Mouse (Mus musculus) hindbrain, embryonic 13.5 days (tissue): ENCODE measurements around the gene Nup210. TPM values are rescaled to one million over a fixed set of nuclear protein-coding genes. Genes with fewer than 3 reads are reported as not detected.
A peak's percentile ranks its signal among the peaks of the same experiment; 100 is the strongest.
"Not testable (repeated sequence)": the region's sequence is repeated elsewhere in the genome, so short reads cannot be mapped to it uniquely, and the experiment has no call there.

Experiments
- ATAC-seq: fragments of 200-750 bp; cut with Nextera tagmentation; 2 replicates; pipeline ENCODE4 v1.8.0; 2017; ENCODE audit warnings: moderate TSS enrichment; ENCODE audit not compliant: low FRiP score
- H3K27ac ChIP-seq: fragments of 300-500 bp; sonication (generic); 2 replicates; pipeline ENCODE4 v1.5.1; 2015; ENCODE audit warnings: inconsistent platforms, mild to moderate bottlenecking, moderate library complexity
- H3K27me3 ChIP-seq: fragments of 300-500 bp; sonication (generic); 2 replicates; pipeline ENCODE4 v1.6.1; 2015; ENCODE audit warnings: mild to moderate bottlenecking, inconsistent platforms
- H3K36me3 ChIP-seq: fragments of 300-500 bp; sonication (generic); 2 replicates; pipeline ENCODE4 v1.6.1; 2015; ENCODE audit warnings: mild to moderate bottlenecking, inconsistent platforms
- H3K4me1 ChIP-seq: fragments of 300-500 bp; sonication (generic); replicated peaks from 2 replicates; pipeline ENCODE4 v1.6.1; 2015; ENCODE audit warnings: inconsistent platforms
- H3K4me2 ChIP-seq: fragments of 300-500 bp; sonication (generic); 2 replicates; pipeline ENCODE4 v1.6.1; 2015; ENCODE audit warnings: inconsistent platforms, mild to moderate bottlenecking, moderate library complexity
- H3K4me3 ChIP-seq: fragments of 300-500 bp; sonication (generic); 2 replicates; pipeline ENCODE4 v1.5.1; 2015; ENCODE audit warnings: mild to moderate bottlenecking, inconsistent platforms
- H3K9ac ChIP-seq: fragments of 300-500 bp; sonication (generic); 2 replicates; pipeline ENCODE4 v1.6.1; 2015; ENCODE audit warnings: mild to moderate bottlenecking, inconsistent platforms
- H3K9me3 ChIP-seq: fragments of 300-500 bp; sonication (generic); 2 replicates; pipeline ENCODE4 v1.6.1; 2016; ENCODE audit warnings: inconsistent platforms
- WGBS: fragments of 180-500 bp; shearing (Covaris S2); methylation state at CpG from one replicate; pipeline ENCODE4 v1.1.7; 2015; 5-methylcytosine and 5-hydroxymethylcytosine counted together
- polyA plus RNA-seq: library from polyadenylated mRNA; unstranded; fragments of >200 nt; fragmentation: Nextera tagmentation; extraction: Ambion mirVana; gene quantifications from 2 replicates; pipeline ENCODE4 v1.2.1, GENCODE M21; 2015

Gene Nup210
- polyA plus RNA-seq, 1 experiment from 2014 or later: 17.4 TPM

DNA sequence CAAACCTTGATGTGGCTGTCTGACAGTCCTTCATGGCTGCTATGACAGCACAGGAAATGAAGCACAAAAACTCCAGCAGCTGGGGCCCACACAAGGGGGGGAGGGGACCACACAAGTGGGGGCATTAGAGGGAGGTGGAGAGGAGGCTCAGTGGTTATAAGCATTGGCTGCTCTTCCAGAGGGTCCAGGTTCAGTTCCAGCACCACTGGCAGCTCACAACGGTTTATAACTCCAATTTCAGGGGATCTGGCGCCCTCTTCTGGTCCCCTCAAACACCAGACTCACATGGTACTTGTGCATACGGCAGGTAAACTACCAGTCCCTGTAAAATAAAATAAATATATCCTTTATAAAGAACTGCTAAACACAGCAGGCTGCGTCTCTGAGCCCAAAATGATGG lies 12.4 kb upstream of the Nup210 start:
- WGBS: 54% methylated on average over 4 of the region's 4 CpGs
- Histone ChIP-seq H3K36me3 (no peaks in the 10 kb centered on the region), H3K27ac (no peak overlapping the region), H3K4me2 (no peak overlapping the region), H3K27me3 (no peaks in the 10 kb centered on the region), H3K9ac (no peak overlapping the region), H3K4me1 (no peaks in the 10 kb centered on the region), H3K9me3 (no peaks in the 10 kb centered on the region), H3K4me3 (no peak overlapping the region)
- no peak for ATAC-seq

DNA sequence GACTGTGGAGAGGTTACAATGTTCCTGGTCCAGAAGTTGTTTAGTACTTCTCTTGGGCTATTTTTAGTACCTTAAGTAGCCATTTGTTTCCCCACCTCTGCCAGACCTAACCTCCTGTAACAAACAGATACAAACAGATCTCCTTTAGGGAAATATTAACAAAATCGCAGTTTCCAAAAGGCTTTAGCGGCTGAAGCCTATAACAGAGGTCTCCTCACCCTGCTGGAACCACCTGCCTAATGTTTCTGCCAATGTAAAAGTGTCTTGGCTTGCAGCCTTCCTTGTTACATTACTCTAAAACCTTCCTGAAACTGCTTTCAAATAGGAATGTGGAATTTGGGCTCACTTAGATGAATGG lies 8.6 kb upstream of the Nup210 start:
- 87% methylated on average over 2 of the region's 2 CpGs for WGBS
- H3K27ac ChIP-seq: no peak overlapping the region
- H3K27me3 ChIP-seq: no peaks in the 10 kb centered on the region
- H3K9me3 ChIP-seq: no peaks in the 10 kb centered on the region
- no peaks in the 10 kb centered on the region for H3K36me3 ChIP-seq
- no peak overlapping the region for H3K4me3 ChIP-seq
- no peak for ATAC-seq
- H3K4me1 ChIP-seq: no peaks in the 10 kb centered on the region
- no peak overlapping the region for H3K9ac ChIP-seq
- H3K4me2 ChIP-seq: no peak overlapping the region

DNA sequence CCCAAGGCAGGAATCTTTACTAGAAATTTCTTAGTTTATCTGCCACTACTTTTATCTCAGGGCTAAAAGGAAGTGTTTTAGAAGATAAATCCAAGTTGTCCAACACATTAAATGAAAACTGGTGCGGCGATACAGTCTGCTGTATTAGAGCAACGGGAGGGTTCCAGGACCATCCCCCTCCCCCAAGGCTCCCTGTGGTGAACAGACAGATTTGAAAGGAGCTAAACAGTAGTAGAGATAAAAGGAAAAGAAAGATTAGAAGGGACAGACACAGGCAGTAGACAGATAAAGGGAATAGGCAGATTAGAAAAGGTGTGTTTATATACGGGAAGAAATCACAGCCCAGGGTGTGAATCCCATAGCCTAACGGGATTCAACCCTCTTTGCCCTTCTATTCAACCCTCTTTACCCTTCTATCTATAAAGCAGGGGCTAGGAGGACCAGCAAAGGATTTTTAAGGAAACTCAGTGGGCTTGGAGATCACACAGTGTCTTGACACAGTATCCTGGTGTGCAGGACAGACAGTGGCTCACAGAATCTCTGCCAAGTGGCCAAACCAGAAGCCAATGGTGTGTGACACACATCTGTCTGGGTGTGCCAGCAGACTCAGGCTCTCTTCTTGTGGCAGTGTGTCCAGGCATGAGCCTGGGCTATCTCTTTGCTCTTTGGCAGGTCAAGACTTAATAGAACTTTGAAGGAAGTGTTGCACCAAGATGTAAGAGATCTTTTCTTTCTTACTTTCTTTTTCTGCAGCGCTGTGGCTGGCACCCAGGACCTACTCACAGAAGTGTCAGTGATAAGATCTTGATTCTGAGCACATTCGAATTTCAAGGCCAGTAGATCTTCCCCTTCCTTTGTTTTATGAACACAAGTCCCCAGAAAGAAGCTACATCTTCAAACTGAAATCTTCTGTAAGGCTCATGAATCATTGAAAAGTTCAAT lies 7.9 kb upstream of the Nup210 start:
- no peaks in the 10 kb centered on the region for H3K4me1 ChIP-seq
- H3K27ac ChIP-seq: no peak overlapping the region
- no peak overlapping the region for H3K9ac ChIP-seq
- 50% methylated on average over 7 of the region's 7 CpGs for WGBS
- no peaks in the 10 kb centered on the region for H3K27me3 ChIP-seq
- no peaks in the 10 kb centered on the region for H3K9me3 ChIP-seq
- no peaks in the 10 kb centered on the region for H3K36me3 ChIP-seq
- no peak overlapping the region for H3K4me2 ChIP-seq
- no peak overlapping the region for H3K4me3 ChIP-seq
- ATAC-seq: no peak

DNA sequence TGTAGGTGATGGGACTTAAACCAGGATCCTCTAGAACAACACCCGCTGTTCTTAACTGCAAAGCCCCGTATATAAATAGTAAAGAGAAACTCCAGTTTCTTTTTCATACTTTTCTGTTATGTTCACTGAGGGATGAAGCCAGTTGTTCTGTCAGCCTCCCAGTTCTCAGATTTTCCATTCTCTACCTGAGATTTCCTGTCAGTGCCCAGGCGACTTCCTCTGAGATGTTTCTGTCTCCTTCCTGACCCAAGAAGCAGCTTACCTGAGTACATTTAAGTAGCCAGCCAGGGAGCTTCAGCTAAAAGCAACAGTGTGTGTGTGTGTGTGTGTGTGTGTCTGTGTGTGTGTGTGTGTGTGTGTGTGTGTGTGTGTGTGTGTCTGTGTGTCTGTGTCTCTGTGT lies 6.8 kb upstream of the Nup210 start:
- no peak overlapping the region for H3K4me3 ChIP-seq
- no peak overlapping the region for H3K4me2 ChIP-seq
- no peaks in the 10 kb centered on the region for H3K36me3 ChIP-seq
- 90% methylated on average over 3 of the region's 3 CpGs for whole genome bisulfite sequencing
- no peaks in the 10 kb centered on the region for H3K27me3 ChIP-seq
- H3K27ac ChIP-seq: no peak overlapping the region
- no peaks in the 10 kb centered on the region for H3K9me3 ChIP-seq
- H3K4me1 ChIP-seq: no peaks in the 10 kb centered on the region
- no peak for ATAC-seq
- H3K9ac ChIP-seq: no peak overlapping the region

DNA sequence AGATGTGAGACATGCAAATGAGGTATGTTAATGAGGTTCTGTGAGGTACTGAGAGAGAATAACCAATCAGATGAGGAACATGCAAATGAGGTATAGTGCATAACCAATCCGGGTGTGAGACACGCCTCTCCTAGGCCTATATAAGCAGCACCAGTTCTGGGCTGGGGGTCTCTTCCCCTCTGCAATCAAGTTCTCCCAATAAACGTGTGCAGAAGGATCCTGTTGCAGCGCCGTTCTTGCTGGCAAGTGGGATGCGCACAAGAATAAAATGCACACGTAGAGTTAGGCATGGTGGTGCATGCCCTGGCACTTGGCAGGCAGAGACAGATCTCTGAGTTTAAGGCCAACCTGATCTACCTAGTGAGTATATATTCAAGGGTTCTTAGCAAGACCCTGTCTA lies 4.5 kb upstream of the Nup210 start:
- not testable (repeated sequence) for H3K27ac ChIP-seq, H3K4me2 ChIP-seq, ATAC-seq, H3K9ac ChIP-seq, H3K9me3 ChIP-seq, H3K27me3 ChIP-seq, H3K36me3 ChIP-seq, H3K4me3 ChIP-seq
- whole genome bisulfite sequencing: 96% methylated on average over 7 of the region's 7 CpGs
- H3K4me1 ChIP-seq: peaks cover 12% of the 10 kb centered on the region

DNA sequence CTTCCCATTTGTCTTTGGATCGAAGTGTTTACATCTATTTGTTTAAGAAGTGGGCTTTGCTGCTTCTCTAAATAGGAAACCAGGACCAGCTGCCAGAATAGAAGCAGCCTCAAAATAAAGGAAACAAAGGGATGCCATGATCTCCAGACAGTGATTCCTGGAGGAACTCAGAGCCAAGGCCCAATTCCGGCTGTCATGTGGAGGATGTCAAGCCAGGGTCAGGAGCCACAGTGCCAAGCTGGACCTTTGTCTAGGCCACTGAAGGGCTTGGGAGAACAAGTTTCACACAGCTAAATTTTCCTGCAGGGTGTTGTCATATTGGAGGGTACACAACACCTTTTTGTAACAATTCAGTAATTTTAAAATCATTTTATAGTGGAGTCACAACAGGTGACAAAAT lies 3.6 kb upstream of the Nup210 start:
- Histone ChIP-seq H3K4me3 (no peak overlapping the region), H3K27me3 (no peaks in the 10 kb centered on the region), H3K9me3 (no peaks in the 10 kb centered on the region), H3K27ac (no peak overlapping the region), H3K36me3 (no peaks in the 10 kb centered on the region), H3K4me2 (no peak overlapping the region), H3K9ac (no peak overlapping the region), H3K4me1 (peaks cover 21% of the 10 kb centered on the region)
- 80% methylated on average over 2 of the region's 2 CpGs for WGBS
- ATAC-seq: no peak

DNA sequence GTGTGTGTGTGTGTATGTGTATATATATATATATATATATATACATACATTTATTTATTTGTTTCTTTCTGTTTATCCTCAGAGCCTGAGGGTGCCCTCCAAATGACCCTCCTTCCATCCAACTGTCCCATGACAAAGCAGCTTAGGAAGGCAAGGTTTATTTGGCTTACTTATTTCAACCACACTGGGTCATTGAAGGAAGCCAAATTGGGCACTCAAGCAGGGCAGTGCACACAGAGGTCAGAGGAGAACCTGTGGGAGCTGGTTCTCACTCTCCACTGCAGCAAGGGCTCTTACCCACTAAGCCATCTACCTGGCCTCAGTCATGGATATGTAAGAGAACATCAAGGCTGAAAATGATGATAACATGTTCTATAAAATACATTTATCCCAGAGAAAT lies 1.9 kb upstream of the Nup210 start:
- H3K27ac ChIP-seq: no peak overlapping the region
- no peaks in the 10 kb centered on the region for H3K36me3 ChIP-seq
- no peak overlapping the region for H3K9ac ChIP-seq
- no peak overlapping the region for H3K4me3 ChIP-seq
- ATAC-seq: no peak
- no peaks in the 10 kb centered on the region for H3K27me3 ChIP-seq
- peaks cover 37% of the 10 kb centered on the region for H3K4me1 ChIP-seq
- H3K4me2 ChIP-seq: no peak overlapping the region
- H3K9me3 ChIP-seq: no peaks in the 10 kb centered on the region

DNA sequence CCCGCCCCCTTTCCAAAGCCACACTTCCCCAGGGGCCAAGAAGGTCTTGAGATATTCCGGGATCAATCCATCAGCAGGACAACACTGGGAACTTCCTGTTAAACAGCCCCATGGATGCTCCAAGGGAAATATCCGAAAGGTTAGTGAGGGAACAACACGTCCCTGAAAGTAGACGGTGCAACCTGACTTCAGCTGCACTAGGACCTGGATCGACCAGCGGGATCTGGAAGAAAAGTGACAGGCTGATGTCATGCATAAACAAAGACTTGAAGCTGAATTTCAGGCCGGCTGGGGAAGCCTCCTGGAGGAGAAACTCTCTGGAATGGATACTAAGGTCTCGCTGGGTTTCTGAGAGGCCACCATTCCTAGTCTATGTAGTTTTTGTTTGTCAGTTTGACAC lies 520 bp upstream of the Nup210 start:
- ATAC-seq: peak; percentile 58

DNA sequence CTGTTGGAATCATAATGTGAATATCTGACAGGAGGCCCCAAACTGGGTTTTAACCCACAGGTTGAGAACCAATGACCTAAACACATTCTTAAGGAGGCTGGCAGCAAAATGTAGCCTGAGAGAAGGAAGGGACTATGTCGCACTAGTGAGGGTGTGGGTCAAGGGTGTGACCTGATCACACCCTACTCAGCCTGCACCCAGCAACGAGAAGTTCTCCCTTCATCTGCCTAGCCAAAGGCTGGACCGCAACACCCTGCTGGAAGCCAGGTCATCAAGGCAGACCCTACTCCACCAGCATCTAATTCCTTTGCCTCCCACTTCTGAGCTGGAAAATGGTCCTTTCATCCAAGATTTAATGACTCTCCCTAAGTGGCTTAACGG lies 776 bp downstream of the Nup210 start:
- Histone ChIP-seq H3K27me3 (no peaks in the 10 kb centered on the region), H3K36me3 (no peaks in the 10 kb centered on the region), H3K27ac (peak overlapping the region; percentile 94), H3K4me2 (peak overlapping the region; percentile 79), H3K9me3 (no peaks in the 10 kb centered on the region), H3K4me3 (peak overlapping the region; percentile 68), H3K9ac (peak overlapping the region; percentile 87), H3K4me1 (peaks cover 37% of the 10 kb centered on the region)
- peak; percentile 4 for ATAC-seq
- 15% methylated on average over 4 of the region's 4 CpGs for WGBS

More for the DNA sequence above, 520 bp upstream of the Nup210 start:
- Histone ChIP-seq H3K4me3 (peak overlapping the region; percentile 68), H3K4me1 (peaks cover 37% of the 10 kb centered on the region), H3K27ac (peak overlapping the region; percentile 94), H3K27me3 (no peaks in the 10 kb centered on the region), H3K36me3 (no peaks in the 10 kb centered on the region), H3K9ac (peak overlapping the region; percentile 87), H3K9me3 (no peaks in the 10 kb centered on the region), H3K4me2 (peak overlapping the region; percentile 79)
- WGBS: 2% methylated on average over 9 of the region's 9 CpGs

DNA sequence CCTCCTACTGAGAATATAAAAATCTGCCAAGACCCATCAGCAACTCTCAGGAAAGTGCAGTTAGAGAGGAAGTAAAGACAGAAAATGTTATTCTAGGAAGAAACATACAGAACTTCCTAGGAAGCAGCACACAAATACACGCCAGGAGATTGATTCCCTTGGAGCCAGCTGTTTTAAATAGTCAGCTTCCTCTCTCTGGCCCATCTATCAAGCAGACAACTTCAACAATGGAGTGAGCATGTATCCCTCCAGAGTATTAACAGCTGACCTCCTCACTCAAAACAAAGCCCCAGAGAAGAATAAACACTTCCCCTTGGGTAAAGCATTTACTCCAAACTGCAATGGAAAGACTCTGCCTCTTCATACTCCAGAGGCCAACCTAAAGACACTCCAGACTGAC lies 1.5 kb downstream of the Nup210 start:
- Histone ChIP-seq H3K36me3 (no peaks in the 10 kb centered on the region), H3K9ac (no peak overlapping the region), H3K27ac (no peak overlapping the region), H3K4me3 (no peak overlapping the region), H3K27me3 (no peaks in the 10 kb centered on the region), H3K9me3 (no peaks in the 10 kb centered on the region), H3K4me1 (peaks cover 37% of the 10 kb centered on the region), H3K4me2 (peak overlapping the region; percentile 79)
- ATAC-seq: no peak
- 8% methylated on average over 1 of the region's 1 CpGs for WGBS

DNA sequence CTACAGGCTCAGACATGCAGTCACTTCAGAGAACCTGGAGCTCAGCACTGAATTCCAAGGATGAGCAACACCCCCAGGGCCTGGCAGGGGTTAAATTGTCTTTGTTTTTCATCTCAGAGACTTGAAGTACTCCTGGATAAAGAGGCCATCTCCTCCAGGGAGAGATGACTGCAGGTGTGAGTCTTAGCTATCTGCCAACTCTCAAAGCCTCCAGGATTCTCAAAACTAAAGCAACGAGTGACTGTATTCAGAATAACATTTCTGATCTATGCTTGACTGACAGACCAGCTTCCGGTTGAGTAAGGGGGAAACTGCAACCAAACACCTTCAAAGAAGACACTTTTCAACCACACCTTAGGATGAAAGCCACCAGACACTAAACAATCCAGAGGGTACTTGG lies 1.9 kb downstream of the Nup210 start:
- Histone ChIP-seq H3K27ac (no peak overlapping the region), H3K9ac (no peak overlapping the region; the same call in 1 of the 2 replicates), H3K4me3 (no peak overlapping the region), H3K27me3 (no peaks in the 10 kb centered on the region), H3K4me1 (peaks cover 37% of the 10 kb centered on the region), H3K9me3 (no peaks in the 10 kb centered on the region), H3K4me2 (peak overlapping the region; percentile 79), H3K36me3 (no peaks in the 10 kb centered on the region)
- ATAC-seq: no peak
- WGBS: 53% methylated on average over 2 of the region's 2 CpGs

DNA sequence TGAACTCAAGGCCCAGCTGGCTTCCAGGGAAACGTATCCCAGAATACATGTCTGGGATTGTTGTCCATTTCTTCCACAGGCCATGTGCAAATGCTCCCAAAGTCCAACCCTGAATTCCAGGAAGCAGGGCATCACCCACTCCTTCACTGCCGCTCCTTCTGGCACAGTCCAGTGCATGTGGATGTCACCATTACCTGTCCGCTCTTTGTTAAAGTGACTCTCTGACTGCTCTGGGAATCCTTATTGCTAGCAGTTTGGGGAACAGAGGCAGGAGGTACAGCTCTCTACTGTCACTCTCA lies 4.7 kb downstream of the Nup210 start:
- no peaks in the 10 kb centered on the region for H3K9me3 ChIP-seq
- ATAC-seq: no peak
- peaks cover 26% of the 10 kb centered on the region for H3K4me1 ChIP-seq
- 93% methylated on average over 3 of the region's 3 CpGs for WGBS
- H3K4me3 ChIP-seq: no peak overlapping the region
- H3K36me3 ChIP-seq: no peaks in the 10 kb centered on the region
- no peak overlapping the region for H3K4me2 ChIP-seq
- H3K9ac ChIP-seq: no peak overlapping the region
- H3K27me3 ChIP-seq: no peaks in the 10 kb centered on the region
- H3K27ac ChIP-seq: no peak overlapping the region

DNA sequence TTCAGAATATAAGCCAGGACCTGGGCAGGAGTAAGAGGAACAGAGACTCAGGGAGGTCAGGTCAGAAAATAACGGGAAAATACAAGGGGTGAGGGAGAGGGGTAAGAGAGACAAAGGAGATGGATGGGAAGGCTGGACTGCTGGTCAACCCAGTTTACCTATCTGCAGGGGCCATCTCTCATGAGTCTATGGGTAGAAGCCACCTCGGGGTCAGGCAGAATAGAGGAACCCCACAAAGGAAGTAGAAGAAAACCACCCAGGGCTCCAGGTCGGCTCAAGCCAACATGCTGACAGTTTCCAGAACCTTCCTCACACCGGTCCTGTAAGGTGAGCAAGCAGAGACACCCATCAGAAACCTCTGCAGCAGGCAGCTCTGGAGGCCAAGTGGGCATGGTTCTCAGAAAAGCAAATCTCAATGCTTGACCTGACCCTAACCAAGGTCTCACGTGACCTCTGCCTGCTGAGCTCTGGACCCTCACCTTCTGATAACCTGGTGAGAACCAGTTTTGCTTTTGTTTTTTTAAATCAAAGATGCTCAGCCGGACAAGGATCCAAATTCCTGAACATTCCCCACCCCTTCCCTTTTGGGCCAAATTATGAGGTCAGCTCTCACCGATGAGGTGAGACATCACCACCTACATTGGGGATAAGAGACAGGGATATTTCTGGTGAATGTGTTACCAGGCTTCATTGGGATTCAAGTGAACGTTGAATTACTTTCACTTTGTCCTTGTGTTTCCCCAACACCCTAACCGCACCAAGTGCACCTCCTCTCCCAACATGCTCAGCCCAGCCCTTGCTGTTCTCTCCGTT lies 5.3 kb downstream of the Nup210 start:
- Histone ChIP-seq H3K4me3 (no peak overlapping the region), H3K36me3 (no peaks in the 10 kb centered on the region), H3K9ac (no peak overlapping the region), H3K9me3 (no peaks in the 10 kb centered on the region), H3K27me3 (no peaks in the 10 kb centered on the region), H3K4me2 (no peak overlapping the region), H3K4me1 (peaks cover 26% of the 10 kb centered on the region), H3K27ac (no peak overlapping the region)
- 92% methylated on average over 10 of the region's 10 CpGs for WGBS
- ATAC-seq: no peak
